Mouse (Mus musculus) G1E (cell line): ENCODE results near the gene Pam. TPM values are rescaled to one million over a fixed set of nuclear protein-coding genes. Genes with fewer than 3 reads are reported as not detected.

ENCODE experiments used
- ATAC-seq: 2 replicates; pipeline ENCODE4 v1.8.0; 2016; ENCODE audit warnings: mild to moderate bottlenecking; ENCODE audit not compliant: insufficient number of reproducible peaks, poor library complexity, low FRiP score, severe bottlenecking; ENCODE audit errors: extremely low read depth
- DNase-seq: peaks from one replicate; pipeline ENCODE4 v3.0.0; 2012; ENCODE audit warnings: low spot score
- H3K27me3 ChIP-seq: 2 replicates; pipeline ENCODE4 v1.6.1; 2012; ENCODE audit warnings: mild to moderate bottlenecking, low read length, inconsistent platforms; ENCODE audit not compliant: insufficient read depth
- H3K36me3 ChIP-seq: replicated peaks from 2 replicates; pipeline ENCODE3; 2012; ENCODE audit warnings: mild to moderate bottlenecking, inconsistent platforms
- H3K4me1 ChIP-seq: 2 replicates; pipeline ENCODE4 v1.6.1; 2012; ENCODE audit warnings: low read depth, low read length, inconsistent platforms, mixed read lengths; ENCODE audit not compliant: insufficient read depth
- H3K4me3 ChIP-seq: 2 replicates; pipeline ENCODE4 v1.5.1; 2012; ENCODE audit warnings: low read depth, mild to moderate bottlenecking, inconsistent platforms, low read length, moderate library complexity, mixed read lengths
- H3K9me3 ChIP-seq: replicated peaks from 2 replicates; pipeline ENCODE4 v1.6.1; 2012; ENCODE audit warnings: inconsistent platforms
- CTCF ChIP-seq: IDR thresholded peaks from 2 replicates; pipeline ENCODE4 v1.5.1; 2012; ENCODE audit warnings: low read depth, low read length, inconsistent platforms, mixed read lengths
- GATA1 ChIP-seq: IDR thresholded peaks from 2 replicates; pipeline ENCODE4 v1.6.1; 2012; ENCODE audit warnings: borderline replicate concordance, low read length, inconsistent platforms, mixed read lengths
- GATA2 ChIP-seq: IDR thresholded peaks from 2 replicates; pipeline ENCODE4 v1.6.1; 2012; ENCODE audit warnings: low read depth, low read length, inconsistent platforms, borderline replicate concordance
- POLR2AphosphoS5 ChIP-seq: IDR thresholded peaks from 2 replicates; pipeline ENCODE4 v1.6.1; 2012; ENCODE audit warnings: low read depth, low read length, inconsistent platforms; ENCODE audit not compliant: insufficient replicate concordance
- TAL1 ChIP-seq: conservative IDR thresholded peaks from 2 replicates; pipeline ENCODE4 v1.6.1; 2012; ENCODE audit warnings: low read depth, low read length, inconsistent platforms, mixed read lengths
- polyA plus RNA-seq: library from polyadenylated mRNA; stranded (reverse); fragments of >175 nt; gene quantifications from 2 replicates; pipeline ENCODE4 v1.2.3, GENCODE M21; 2012
- total RNA-seq, 2 experiments: library from RNA; stranded (forward) in 1 of 2; stranded (reverse) in 1 of 2; fragments of 200-1000 nt in 1 of 2; fragments of >200 nt in 1 of 2; fragmentation: Nextera tagmentation in 1 of 2; gene quantifications; 2 replicates each; pipeline ENCODE4 v1.2.3; 2014 to 2017

Pam gene
- total and polyA plus RNA-seq, 3 experiments, result 0.60 TPM; not detected in 2

DNA sequence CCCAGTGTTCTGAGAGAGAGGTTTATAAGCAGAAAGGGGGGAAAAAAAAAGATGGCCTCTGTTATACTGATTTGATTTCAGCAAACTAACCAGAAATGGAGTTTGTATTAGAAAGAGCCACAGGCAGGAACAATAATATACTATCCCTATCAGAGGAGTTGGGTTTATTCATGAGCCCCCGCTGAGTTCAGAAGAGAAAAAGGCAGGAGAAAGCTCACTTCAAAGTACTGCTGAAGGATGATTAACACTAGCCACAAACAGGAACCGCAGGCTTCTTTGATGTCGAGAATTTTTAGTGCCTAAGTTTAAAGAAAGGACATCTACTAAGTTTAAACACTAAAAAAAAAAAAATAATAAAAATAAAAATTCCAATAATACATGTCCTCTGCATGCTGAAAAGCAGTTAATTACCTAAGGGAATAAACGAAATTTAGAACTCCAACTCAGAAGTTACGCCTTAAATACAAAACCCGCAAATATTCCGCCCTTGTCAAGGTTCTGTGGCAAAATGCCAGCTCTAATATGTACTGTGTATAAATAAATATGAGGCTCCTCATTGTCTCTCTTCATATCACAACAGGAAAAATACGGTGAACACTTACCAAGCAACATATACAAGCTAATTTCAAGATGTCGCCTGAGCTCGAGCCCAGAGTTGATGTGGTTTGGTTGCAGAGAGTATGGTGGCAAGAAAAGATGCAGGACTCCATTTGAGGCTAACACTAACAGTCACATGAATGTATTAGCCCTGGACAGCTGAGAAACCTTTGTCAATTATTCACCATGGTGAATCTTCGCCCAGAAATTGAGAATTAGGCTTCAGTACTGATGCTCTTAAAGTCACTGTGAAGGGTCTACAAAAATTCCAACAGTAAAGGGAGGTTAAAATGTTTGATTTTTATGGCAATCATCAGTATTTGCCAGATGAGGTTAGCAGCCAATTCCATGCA, 38.2 kb downstream of the Pam start:
- no peaks in the 10 kb centered on the region for H3K27me3 ChIP-seq
- DNase-seq (no peak), ATAC-seq (no peak)
- peaks cover 27% of the 10 kb centered on the region for H3K9me3 ChIP-seq
- no peaks in the 10 kb centered on the region for H3K4me1 ChIP-seq
- no peaks in the 10 kb centered on the region for H3K36me3 ChIP-seq
- H3K4me3 ChIP-seq, result no peak overlapping the region
- TF ChIP-seq POLR2AphosphoS5 (no peak), TAL1 (no peak), GATA1 (no peak), GATA2 (no peak), CTCF (no peak)

DNA sequence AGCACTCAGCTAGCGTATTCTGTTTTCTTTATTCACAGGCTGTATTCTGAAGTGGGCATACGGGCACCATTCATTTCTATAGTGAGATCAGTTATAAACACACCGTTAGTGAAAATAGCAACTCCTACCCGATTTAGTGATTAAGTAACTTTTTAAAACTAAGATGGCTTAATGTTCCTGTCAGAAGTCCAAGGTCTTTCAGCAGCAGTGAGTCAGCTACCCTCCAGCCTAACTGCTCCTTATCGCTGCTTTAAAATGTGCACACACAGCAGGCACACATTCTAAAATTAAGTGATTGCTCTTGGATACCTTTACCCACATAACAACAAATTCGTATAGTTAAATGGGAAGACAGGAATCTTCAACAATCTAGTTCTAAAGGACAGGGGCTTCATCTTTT, 39.2 kb downstream of the Pam start:
- DNase-seq, result no peak
- Histone ChIP-seq H3K27me3 (no peaks in the 10 kb centered on the region), H3K9me3 (peaks cover 29% of the 10 kb centered on the region), H3K4me1 (no peaks in the 10 kb centered on the region), H3K36me3 (no peaks in the 10 kb centered on the region), H3K4me3 (no peak overlapping the region)
- TF ChIP-seq GATA2 (no peak), TAL1 (no peak), CTCF (no peak), POLR2AphosphoS5 (no peak), GATA1 (no peak)
- no peak for ATAC-seq

DNA sequence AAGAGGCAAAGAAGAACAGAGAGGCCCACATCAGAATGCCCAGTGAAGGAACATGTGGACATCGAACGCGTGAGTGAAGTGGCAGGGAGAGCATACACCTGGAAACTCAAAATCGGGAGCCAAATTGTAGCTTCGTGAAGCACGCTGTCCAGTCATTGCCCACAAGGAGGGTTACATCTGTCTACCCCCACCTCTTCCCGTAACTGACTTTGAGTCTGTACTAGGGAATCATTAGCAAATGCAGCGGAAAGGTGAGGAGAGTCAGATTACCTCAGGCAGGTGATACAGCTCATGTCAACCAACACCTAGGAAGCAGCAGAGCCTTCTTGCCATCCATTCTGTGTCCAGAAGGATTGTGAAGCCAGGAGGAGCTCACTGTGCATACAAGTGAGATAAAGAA, 39.9 kb downstream of the Pam start:
- TF ChIP-seq CTCF, result no peak
- no peak for TF ChIP-seq POLR2AphosphoS5
- TF ChIP-seq TAL1, result no peak
- no peak for DNase-seq
- no peaks in the 10 kb centered on the region for H3K27me3 ChIP-seq
- no peaks in the 10 kb centered on the region for H3K36me3 ChIP-seq
- H3K4me3 ChIP-seq, result no peak overlapping the region
- ATAC-seq, result no peak
- H3K9me3 ChIP-seq, result peaks cover 27% of the 10 kb centered on the region
- H3K4me1 ChIP-seq, result no peaks in the 10 kb centered on the region

DNA sequence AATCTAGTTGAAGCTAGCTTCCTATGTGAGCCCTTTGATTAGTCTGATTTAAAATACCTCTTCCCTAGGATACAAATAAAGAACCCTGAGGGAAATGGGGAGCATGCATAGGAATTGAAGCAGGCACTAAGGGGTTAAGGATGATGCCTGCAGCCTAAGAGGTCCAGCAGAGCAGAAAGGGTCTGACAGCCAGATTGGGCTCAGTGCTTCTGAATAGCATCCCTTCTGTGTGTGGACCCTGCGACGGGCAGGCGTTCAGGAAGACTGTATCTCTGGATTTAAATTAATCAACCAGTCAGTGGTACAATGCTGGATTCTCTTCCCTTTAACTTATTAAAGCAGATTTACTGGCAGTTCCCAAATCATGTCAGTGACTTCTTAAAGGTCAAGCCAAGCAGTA, 41.5 kb downstream of the Pam start:
- DNase-seq (no peak), ATAC-seq (no peak)
- Histone ChIP-seq H3K4me1 (no peaks in the 10 kb centered on the region), H3K27me3 (no peaks in the 10 kb centered on the region), H3K4me3 (no peak overlapping the region), H3K9me3 (peaks cover 28% of the 10 kb centered on the region), H3K36me3 (no peaks in the 10 kb centered on the region)
- TF ChIP-seq TAL1 (no peak), CTCF (no peak), GATA1 (no peak), POLR2AphosphoS5 (no peak), GATA2 (no peak)

DNA sequence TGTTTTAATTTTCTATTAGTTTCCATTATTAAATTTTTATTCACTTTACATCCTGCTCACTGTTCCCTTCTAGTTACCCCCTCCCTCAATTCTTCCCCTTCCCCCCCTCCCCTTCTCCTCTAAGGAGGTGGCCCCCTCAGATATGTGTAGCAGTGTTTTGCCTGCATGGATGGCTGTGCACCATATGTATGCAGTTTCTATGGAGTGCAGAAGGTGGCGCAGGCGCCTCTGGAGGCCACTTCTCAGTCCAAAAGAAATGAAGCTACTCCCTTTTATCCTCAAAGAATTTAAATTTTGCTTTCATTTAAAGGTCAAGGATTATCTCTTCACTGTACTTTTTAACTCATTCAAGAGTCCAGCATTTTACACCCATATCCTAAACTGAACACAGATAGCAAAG, 42.0 kb downstream of the Pam start:
- Histone ChIP-seq H3K4me1 (no peaks in the 10 kb centered on the region), H3K27me3 (no peaks in the 10 kb centered on the region), H3K9me3 (peaks cover 27% of the 10 kb centered on the region), H3K4me3 (no peak overlapping the region), H3K36me3 (no peaks in the 10 kb centered on the region)
- DNase-seq, result no peak
- TF ChIP-seq TAL1, result no peak
- TF ChIP-seq CTCF, result no peak
- no peak for TF ChIP-seq GATA1
- TF ChIP-seq GATA2, result no peak
- no peak for TF ChIP-seq POLR2AphosphoS5
- no peak for ATAC-seq

DNA sequence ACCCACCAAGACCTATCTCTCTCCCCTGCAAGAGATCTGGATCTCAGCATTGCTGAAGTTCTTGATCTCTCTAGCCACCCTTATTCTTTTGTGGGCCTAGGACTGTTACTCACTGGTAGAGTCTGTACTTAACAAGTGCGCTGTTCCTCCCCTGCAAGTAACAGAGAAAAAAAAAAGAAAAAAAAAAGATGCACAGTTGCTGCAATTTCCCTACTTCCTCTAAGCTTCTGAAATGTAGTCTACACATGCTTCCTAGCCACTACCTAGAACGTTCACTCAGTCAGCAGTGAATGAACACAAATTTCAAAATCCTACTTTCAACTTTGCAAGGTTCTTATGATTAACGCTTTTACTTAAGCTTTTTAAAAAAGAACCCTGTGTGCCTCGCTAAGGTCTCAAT, 42.7 kb downstream of the Pam start:
- peaks cover 24% of the 10 kb centered on the region for H3K9me3 ChIP-seq
- no peak for ATAC-seq

More for the DNA sequence above, 42.7 kb downstream of the Pam start:
- Histone ChIP-seq H3K36me3 (no peaks in the 10 kb centered on the region), H3K4me3 (no peak overlapping the region), H3K4me1 (no peaks in the 10 kb centered on the region), H3K27me3 (no peaks in the 10 kb centered on the region)
- DNase-seq, result no peak
- TF ChIP-seq POLR2AphosphoS5 (no peak), GATA1 (no peak), GATA2 (no peak), CTCF (no peak), TAL1 (no peak)
